Mouse (Mus musculus) heart, postnatal 25 days (tissue): ENCODE data around the gene Ganc. TPM values are rescaled to one million over a fixed set of nuclear protein-coding genes. Genes with fewer than 3 reads are reported as not detected.

ENCODE experiments used
- DNase-seq: peaks from one replicate; pipeline ENCODE4 v3.0.0; 2022; ENCODE audit warnings: low spot score
- intact Hi-C: fragments of 180-260 bp; cut with DNase I; formaldehyde crosslinking; loops from one replicate; pipeline ENCODE4 v1.15.1; 2025
- total RNA-seq, 2 experiments: library from RNA; stranded (reverse); gene quantifications; 2 replicates each; pipeline ENCODE4 v1.2.3; 2021

Ganc gene
- total RNA-seq, 2 experiments from 2014 or later: 23.1 to 25.2 TPM

DNA sequence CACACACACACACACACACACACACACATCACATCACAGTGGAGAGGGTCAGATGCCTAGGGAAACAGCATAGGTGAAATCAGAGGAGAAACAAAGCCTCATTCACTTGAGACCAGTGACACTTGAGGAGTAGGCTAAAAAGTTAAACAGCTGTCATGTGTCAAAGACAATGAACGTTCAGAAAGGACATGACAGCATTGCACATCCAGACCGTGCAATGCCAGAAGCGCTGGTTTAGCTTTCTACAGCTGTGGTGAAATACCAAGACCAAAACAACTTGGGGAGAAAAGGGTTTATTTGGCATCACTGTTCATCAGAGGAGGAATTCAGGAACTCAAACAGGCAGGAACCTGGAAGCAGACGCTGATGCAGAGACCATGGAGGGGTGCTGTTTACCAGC lies 89.6 kb downstream of the Ganc start:
- intact Hi-C loops: no loop called here

DNA sequence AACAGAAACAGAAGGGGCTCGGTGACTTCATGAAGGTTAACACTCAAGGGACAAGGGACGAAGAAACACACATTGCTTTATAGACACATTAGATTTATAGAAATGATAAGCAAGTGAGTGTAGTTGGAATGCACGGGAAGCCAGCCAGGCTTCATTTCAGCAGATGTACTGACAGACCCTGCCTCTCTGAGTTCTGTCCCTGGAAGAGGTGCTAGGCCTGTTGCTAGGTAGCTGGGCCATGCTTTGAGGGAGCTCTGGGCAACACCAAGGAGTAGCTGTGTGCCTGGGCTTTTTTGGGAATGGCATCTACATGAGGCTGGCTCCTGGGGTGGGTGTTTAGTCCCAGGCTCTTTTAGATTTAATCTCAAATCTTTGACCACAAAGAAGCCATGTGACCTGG lies 92.8 kb downstream of the Ganc start:
- intact Hi-C loops: no loop called here
- no peak for DNase-seq

More for the DNA sequence above, 89.6 kb downstream of the Ganc start:
- DNase-seq: no peak

DNA sequence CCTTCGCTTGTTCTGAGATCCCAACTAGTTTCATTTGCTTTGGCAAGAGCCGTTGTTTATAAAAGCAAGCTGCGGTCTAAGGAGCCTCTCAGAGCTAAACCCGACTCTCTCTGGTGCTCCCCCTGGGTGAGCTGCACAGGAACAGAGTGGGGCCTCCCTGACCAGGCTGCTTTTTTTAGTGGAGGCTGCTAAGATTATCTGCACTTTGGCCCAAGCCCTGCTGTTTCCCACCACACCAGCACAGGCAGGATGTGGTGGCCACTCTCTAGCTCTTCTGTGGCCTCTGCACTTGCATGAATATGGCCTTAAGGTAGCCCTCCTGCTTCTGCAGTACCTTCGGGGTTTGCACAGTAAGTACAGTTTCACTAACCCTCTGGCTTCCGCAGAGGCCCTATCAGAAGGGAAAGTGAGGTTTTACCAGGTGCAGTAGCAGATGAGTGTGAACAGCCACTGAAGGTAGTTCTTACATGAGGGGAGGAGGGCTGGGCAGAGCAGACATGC lies 96.3 kb downstream of the Ganc start:
- DNase-seq: no peak
- intact Hi-C loops: no loop called here

DNA sequence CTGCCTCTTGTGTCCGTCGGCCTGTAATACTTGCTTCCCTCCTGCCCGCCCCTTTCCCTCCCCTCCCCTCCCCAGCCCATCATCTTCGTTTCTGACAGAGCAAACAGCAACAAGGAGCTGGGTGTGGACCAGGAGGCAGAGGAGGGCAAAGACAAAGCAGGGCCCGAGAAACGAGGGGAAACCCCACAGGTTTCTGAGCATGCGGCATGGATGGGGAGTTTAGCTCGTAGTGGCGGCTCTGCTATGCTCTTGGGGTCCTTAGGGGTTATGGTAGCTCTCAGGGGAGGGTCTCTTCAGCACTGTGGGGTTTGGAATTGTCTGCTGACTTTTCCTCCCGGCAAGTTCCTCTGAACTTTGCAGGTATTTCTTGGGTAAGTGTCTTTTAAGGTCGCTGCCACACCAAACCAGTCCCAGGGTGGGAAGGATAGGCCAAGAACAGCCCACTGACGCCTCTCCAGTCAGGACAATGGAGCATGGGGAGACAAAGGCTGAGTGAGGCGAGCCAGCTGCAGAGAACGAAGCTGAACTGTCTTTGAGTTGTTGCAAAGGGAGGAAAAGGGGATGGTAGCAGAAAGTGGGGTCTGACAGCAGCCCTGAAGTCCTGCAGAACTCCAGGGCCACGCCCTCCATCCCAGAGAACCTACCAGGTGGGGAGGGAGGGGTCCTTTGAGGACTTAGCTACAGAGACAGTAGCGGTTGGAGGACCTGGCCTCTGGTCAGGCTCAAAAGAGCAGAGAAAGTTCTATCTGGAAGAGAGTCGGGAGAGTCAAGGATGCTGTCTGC lies 97.6 kb downstream of the Ganc start:
- DNase-seq: no peak

DNA sequence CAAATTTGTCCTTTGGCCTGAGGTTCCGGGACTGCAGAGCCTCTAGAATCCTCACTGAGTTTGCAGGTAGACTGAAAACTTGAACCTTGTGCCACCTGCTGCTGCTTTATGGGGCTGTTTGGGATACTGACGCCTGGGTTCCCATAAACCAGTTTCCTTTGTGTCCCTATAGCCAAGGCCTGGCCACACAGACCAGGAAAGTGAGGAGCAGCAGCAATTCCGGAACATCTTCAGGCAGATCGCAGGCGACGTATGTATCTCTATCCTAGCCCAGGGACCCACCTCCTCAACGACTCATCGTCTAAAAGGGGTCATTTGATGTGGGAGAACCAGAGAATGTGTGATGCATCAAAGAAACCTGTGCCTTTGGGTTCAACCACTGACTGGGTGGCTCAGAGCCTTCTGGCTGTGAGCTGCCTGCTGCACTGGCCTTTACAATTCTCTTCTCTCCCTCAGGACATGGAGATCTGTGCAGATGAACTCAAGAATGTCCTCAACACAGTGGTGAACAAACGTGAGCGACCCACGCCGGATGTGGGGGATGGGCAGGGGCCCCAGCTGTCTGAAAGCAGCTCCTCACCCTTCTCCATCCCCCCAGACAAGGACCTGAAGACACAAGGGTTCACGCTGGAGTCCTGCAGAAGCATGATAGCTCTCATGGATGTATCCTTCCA lies 98.4 kb downstream of the Ganc start:
- intact Hi-C loops: no loop called here
- DNase-seq: no peak

More for the DNA sequence above, 97.6 kb downstream of the Ganc start:
- intact Hi-C loops: no loop called here

DNA sequence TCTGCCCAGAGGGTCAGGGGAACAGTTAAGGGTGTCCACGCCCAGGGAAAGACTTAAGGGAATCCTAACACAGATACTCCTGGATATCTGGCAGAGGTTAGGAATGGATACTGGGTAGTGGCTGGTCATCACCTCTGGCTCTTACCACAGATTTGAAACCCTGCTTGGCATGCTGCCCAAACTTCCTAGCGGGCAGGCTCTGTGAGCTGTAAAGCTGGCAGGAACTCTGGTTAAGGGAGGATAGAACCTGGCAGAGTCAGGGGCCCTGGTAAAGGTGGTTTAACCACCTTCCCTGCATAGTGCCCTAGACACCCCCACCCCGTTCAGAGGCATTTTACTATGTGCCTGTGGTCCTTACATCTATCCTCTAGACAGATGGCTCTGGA lies 98.9 kb downstream of the Ganc start:
- no peak for DNase-seq
- intact Hi-C loops: no loop called here

DNA sequence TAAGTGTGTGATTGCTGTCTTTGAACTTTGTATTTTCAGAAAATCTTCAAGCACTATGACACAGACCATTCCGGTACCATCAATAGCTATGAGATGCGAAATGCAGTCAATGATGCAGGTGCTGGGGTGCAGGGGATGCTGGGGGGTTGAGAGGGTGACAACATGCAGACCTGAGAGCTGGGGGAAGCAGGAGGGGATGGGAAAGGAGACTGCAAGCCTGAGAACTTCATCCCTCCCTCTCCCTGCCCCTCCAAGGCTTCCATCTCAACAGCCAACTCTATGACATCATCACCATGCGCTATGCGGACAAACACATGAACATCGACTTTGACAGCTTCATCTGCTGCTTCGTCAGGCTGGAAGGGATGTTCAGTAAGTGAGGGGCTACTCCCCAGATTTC lies 99.4 kb downstream of the Ganc start:
- intact Hi-C loops: no loop called here
- no peak for DNase-seq

DNA sequence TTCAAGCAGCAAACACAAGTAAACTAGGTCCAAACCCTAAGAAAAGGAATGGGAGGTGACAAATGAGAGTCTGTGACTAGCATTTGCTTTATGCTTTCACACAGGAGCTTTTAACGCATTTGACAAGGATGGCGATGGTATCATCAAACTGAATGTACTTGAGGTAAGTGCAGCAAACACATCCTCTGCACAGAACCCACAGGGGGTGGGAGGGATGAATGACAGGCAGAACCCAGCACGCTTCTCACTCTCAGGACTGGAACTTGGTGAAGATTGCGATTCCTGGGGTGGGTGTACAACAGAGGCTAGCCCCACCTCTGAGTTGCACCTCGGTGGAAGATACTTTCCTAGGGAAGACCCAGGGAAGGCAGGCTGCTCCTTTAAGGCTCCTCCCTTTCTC lies 100.3 kb downstream of the Ganc start:
- intact Hi-C loops: no loop called here
- DNase-seq: no peak

Other genes starting within 250 kb of the Ganc start
- gene Ehd4, start 249.3 kb upstream of the Ganc start, total RNA-seq: 100 to 1,000 TPM; 377 to 459 TPM
- 1 to 10 TPM; 3.6 to 4.0 TPM for gene Pla2g4e, start 158.6 kb upstream of the Ganc start, total RNA-seq
- gene Pla2g4d, start 114.7 kb upstream of the Ganc start, total RNA-seq: not detected
- gene Pla2g4f, start 89.7 kb upstream of the Ganc start, total RNA-seq: not detected
- 10 to 100 TPM; 27.0 to 37.8 TPM for gene Vps39, start 50.8 kb upstream of the Ganc start, total RNA-seq
- 10 to 100 TPM; 16.3 to 17.5 TPM for gene Tmem87a, start 217 bp downstream of the Ganc start, total RNA-seq
- 1 to 10 TPM; 1.1 to 1.7 TPM for gene Capn3, start 52.1 kb downstream of the Ganc start, total RNA-seq
- 100 to 1,000 TPM; 423 to 433 TPM for gene Zfp106, start 159.9 kb downstream of the Ganc start, total RNA-seq
- 10 to 100 TPM; 58.5 to 63.4 TPM for gene Snap23, start 163.8 kb downstream of the Ganc start, total RNA-seq
- gene Haus2, start 205.5 kb downstream of the Ganc start, total RNA-seq: 1 to 10 TPM; 8.6 to 9.3 TPM
- 10 to 100 TPM; 14.6 to 15.3 TPM for gene Lrrc57, start 205.6 kb downstream of the Ganc start, total RNA-seq
- gene Stard9, start 225.2 kb downstream of the Ganc start, total RNA-seq: 1 to 10 TPM; 8.2 to 9.7 TPM